In genomic region chr10:60081905-60082304, GRCm38 (mm10) we compare ENCODE assay signal across 9 mouse cellular contexts. TPM values are rescaled to one million over a fixed set of nuclear protein-coding genes. Genes with fewer than 3 reads are reported as not detected.
DNase-seq lines count a peak whose midpoint lies in the region; ATAC-seq and TF ChIP-seq lines count a peak whose summit lies in the region.
"Had no signal": no experiment of that assay in that cellular context is flagged by ENCODE, and none has a peak within 500 bp of the region (broad histone marks: within the 10 kb centered on the region; RNA-seq: fewer than 3 reads in every experiment).

No protein-coding gene starts in this region.

- H3K9ac ChIP-seq in intestine, embryonic 16.5 days (ENCODE audit: low read depth, low read length), result no peak overlapping the region
- no peak overlapping the region for H3K9ac ChIP-seq in lung, embryonic 16.5 days (ENCODE audit: low read length)

- DNase-seq in frontal cortex, adult 2 months (ENCODE audit: extremely low spot score in 1 of 2, low spot score in 1 of 2), result peak; percentile 27 to 28
- DNase-seq in frontal cortex, postnatal 25 days (ENCODE audit: low spot score in 2 of 2), result no peak
- DNase-seq in fat pad, adult 2 months (ENCODE audit: extremely low read depth, low read depth, low spot score), result peak; percentile 96
- DNase-seq in c-Kit-positive CD71-positive TER-119-positive erythroid progenitor cells, embryonic 14.5 days (ENCODE audit: low spot score), result no peak
- no peak for DNase-seq in Muller cell, postnatal 12 days (ENCODE audit: inconsistent ontology term)

- peak overlapping the region; percentile 71 for H3K27ac ChIP-seq in intestine, embryonic 16.5 days (ENCODE audit: low read length)
- H3K27ac ChIP-seq in lung, embryonic 16.5 days (ENCODE audit: low read length), result 0 out of 2 replicates have a peak overlapping the region, but pooled peaks have one; percentile 26

- H3K4me1 ChIP-seq in E14TG2a.4 (replicated peaks; ENCODE audit: low read depth, low read length), result peaks cover 44% of the 10 kb centered on the region
- peaks cover 25% of the 10 kb centered on the region for H3K4me1 ChIP-seq in intestine, embryonic 16.5 days (ENCODE audit: control insufficient read depth, insufficient read depth, low read length)
- peaks cover 28% of the 10 kb centered on the region for H3K4me1 ChIP-seq in lung, embryonic 16.5 days (replicated peaks; ENCODE audit: control insufficient read depth, insufficient read depth, low read length)

- H3K4me3 ChIP-seq in E14TG2a.4 (replicated peaks; ENCODE audit: low read length), result peak overlapping the region; percentile 1; the same call in 1 of the 2 replicates
- no peak overlapping the region for H3K4me3 ChIP-seq in intestine, embryonic 16.5 days (ENCODE audit: low read length)
- H3K4me3 ChIP-seq in lung, embryonic 16.5 days (ENCODE audit: low read length), result no peak overlapping the region

- H3K9me3 ChIP-seq in E14TG2a.4 (ENCODE audit: low read length), result no peaks in the 10 kb centered on the region
- no peaks in the 10 kb centered on the region for H3K9me3 ChIP-seq in intestine, embryonic 16.5 days (ENCODE audit: control insufficient read depth, low read length)
- H3K9me3 ChIP-seq in lung, embryonic 16.5 days (ENCODE audit: control insufficient read depth, low read length), result no peaks in the 10 kb centered on the region
- H3K9me3 ChIP-seq: G1E had no signal

- WGBS in intestine, embryonic 16.5 days, result 35% methylated on average over 5 of the region's 5 CpGs
- 34% methylated on average over 5 of the region's 5 CpGs for WGBS in lung, embryonic 16.5 days

- peak; percentile 71 for ATAC-seq in intestine, embryonic 16.5 days
- peak; percentile 71 for ATAC-seq in lung, embryonic 16.5 days (ENCODE audit: low read depth)

- no peak for TF ChIP-seq CTCF in E14TG2a.4 (conservative IDR thresholded peaks at IDR 0.05; ENCODE audit: low read length)

- H3K36me3 ChIP-seq in E14TG2a.4 (ENCODE audit: insufficient read depth, low read length), result no peaks in the 10 kb centered on the region
- no peaks in the 10 kb centered on the region for H3K36me3 ChIP-seq in intestine, embryonic 16.5 days (ENCODE audit: control insufficient read depth, insufficient read depth, low read length)
- H3K36me3 ChIP-seq in lung, embryonic 16.5 days (ENCODE audit: control insufficient read depth, insufficient read depth, low read length), result no peaks in the 10 kb centered on the region

- no peak overlapping the region for H3K4me2 ChIP-seq in intestine, embryonic 16.5 days (ENCODE audit: low read depth, low read length)
- peak overlapping the region; percentile 18; the same call in 1 of the 2 replicates for H3K4me2 ChIP-seq in lung, embryonic 16.5 days (ENCODE audit: low read depth, low read length)

- no peaks in the 10 kb centered on the region for H3K27me3 ChIP-seq in E14TG2a.4 (ENCODE audit: insufficient read depth, low read length)
- H3K27me3 ChIP-seq in intestine, embryonic 16.5 days (replicated peaks; ENCODE audit: control insufficient read depth, insufficient read depth, low read length), result no peaks in the 10 kb centered on the region
- no peaks in the 10 kb centered on the region for H3K27me3 ChIP-seq in lung, embryonic 16.5 days (ENCODE audit: control insufficient read depth, insufficient read depth, low read depth, low read length)

RNA-seq across cellular contexts. Expression of gene Spock2, which starts 24.1 kb away (rescaled TPM):
- 362 and 366 TPM in 2 replicates for polyA plus RNA-seq in frontal cortex, adult 2 months (2012; rRNA removed)
- 3.4 and 3.6 TPM in 2 replicates for polyA plus RNA-seq in intestine, embryonic 16.5 days (2015; fragmentation: Nextera tagmentation; extraction: Ambion mirVana)
- 4.4 and 4.7 TPM in 2 replicates for polyA plus RNA-seq in lung, embryonic 16.5 days (2015; fragmentation: Nextera tagmentation; extraction: Ambion mirVana)
- polyA plus RNA-seq: G1E had no signal

Comparison
In these comparisons a context has a peak if more than half of its experiments do, and no peak if none do; other contexts are left out.
1. DNase-seq: peak in frontal cortex, adult 2 months (2 of 2) and fat pad, adult 2 months (single experiment); none in frontal cortex, postnatal 25 days (0 of 2), c-Kit-positive CD71-positive TER-119-positive erythroid progenitor cells, embryonic 14.5 days (single experiment) and Muller cell, postnatal 12 days (single experiment).
2. RNA of gene Spock2, which starts 24.1 kb away (polyA plus RNA-seq): 362 to 366 TPM in frontal cortex, adult 2 months; 4.4 to 4.7 TPM in lung, embryonic 16.5 days and 3.4 to 3.6 TPM in intestine, embryonic 16.5 days; every median in the first group is over 10 times any median in the second.